Mouse (Mus musculus) stomach, embryonic 15.5 days (tissue): ENCODE measurements at regions not wholly inside any gene's neighbourhood (a gene's known extent, or its start where the extent isn't known, plus 50 kb on each side); places are given as distances from the start of the nearest gene placed in this dataset.

Experiments used
- ATAC-seq: fragments of 200-750 bp; cut with Nextera tagmentation; 2 replicates; pipeline ENCODE4 v1.8.0; 2017; ENCODE audit warnings: low read depth, moderate number of reproducible peaks, moderate TSS enrichment; ENCODE audit not compliant: insufficient read depth, low FRiP score
- H3K27ac ChIP-seq: fragments of 300-500 bp; sonication (generic); 2 replicates; pipeline ENCODE4 v1.5.1; 2015; ENCODE audit warnings: mild to moderate bottlenecking, inconsistent platforms
- H3K27me3 ChIP-seq: fragments of 300-500 bp; sonication (generic); replicated peaks from 2 replicates; pipeline ENCODE4 v1.6.1; 2015; ENCODE audit warnings: inconsistent platforms
- H3K36me3 ChIP-seq: fragments of 300-500 bp; sonication (generic); 2 replicates; pipeline ENCODE4 v1.6.1; 2015; ENCODE audit warnings: inconsistent platforms
- H3K4me1 ChIP-seq: fragments of 300-500 bp; sonication (generic); 2 replicates; pipeline ENCODE4 v1.6.1; 2015; ENCODE audit warnings: inconsistent platforms
- H3K4me2 ChIP-seq: fragments of 300-500 bp; sonication (generic); 2 replicates; pipeline ENCODE4 v1.6.1; 2015; ENCODE audit warnings: mild to moderate bottlenecking, inconsistent platforms
- H3K4me3 ChIP-seq: fragments of 300-500 bp; sonication (generic); replicated peaks from 2 replicates; pipeline ENCODE4 v1.5.1; 2015; ENCODE audit warnings: inconsistent platforms
- H3K9ac ChIP-seq: fragments of 300-500 bp; sonication (generic); 2 replicates; pipeline ENCODE4 v1.6.1; 2015; ENCODE audit warnings: inconsistent platforms
- H3K9me3 ChIP-seq: fragments of 300-500 bp; sonication (generic); 2 replicates; pipeline ENCODE4 v1.6.1; 2016; ENCODE audit warnings: inconsistent platforms
- WGBS: fragments of 180-500 bp; shearing (Covaris S2); methylation state at CpG from one replicate; pipeline ENCODE4 v1.1.7; 2015; 5-methylcytosine and 5-hydroxymethylcytosine counted together

DNA sequence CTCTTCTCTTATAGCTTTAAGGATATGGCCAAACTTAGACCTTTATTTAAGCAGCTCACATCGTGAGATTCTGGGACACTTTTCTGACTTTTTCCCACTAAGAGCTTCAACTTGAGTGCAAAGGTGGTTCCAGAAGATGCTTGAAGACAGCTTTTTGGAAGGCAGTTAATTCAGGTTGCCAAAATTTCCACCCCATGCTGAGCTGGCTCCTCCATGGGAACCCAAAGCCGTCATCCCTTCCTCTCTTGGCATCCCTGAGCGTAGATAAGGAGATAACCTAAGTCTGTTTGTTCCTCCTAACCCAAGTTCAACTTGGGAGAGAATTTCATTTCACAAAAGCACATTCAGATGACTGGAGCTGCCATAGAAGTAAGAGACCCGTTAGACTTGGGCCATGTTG lies 223.7 kb upstream of the Bmper start:
- Histone ChIP-seq H3K4me1 (no peaks in the 10 kb centered on the region), H3K36me3 (no peaks in the 10 kb centered on the region), H3K4me2 (no peak overlapping the region), H3K9me3 (no peaks in the 10 kb centered on the region), H3K4me3 (no peak overlapping the region), H3K27ac (no peak overlapping the region), H3K27me3 (no peaks in the 10 kb centered on the region), H3K9ac (no peak overlapping the region)
- ATAC-seq = no peak
- WGBS = 70% methylated on average over 4 of the region's 4 CpGs

DNA sequence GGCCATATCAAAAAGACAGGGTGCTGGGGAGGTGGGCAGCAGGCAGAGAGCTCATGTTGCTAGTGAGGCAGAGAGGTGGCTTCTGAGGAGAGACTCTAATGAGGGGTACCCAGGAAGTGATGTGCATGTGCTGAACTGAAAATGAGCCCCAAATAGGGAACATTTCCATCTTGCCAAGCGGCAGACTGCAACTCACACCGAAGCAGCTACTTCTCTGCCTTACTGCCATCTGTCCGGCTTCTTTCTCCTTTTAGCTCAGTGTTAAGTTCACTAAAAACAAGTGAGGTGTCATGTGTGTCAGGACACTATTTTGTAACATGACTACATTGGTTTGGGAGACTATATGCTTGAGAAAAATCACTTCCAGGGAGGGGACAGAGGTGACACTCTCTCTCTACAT lies 222.7 kb upstream of the Bmper start:
- H3K4me1 ChIP-seq = peaks cover 8% of the 10 kb centered on the region; the same call in 1 of the 2 replicates
- H3K36me3 ChIP-seq = no peaks in the 10 kb centered on the region
- H3K27me3 ChIP-seq = no peaks in the 10 kb centered on the region
- H3K4me3 ChIP-seq = no peak overlapping the region
- no peak overlapping the region for H3K9ac ChIP-seq
- H3K4me2 ChIP-seq = no peak overlapping the region
- no peak for ATAC-seq
- WGBS = 91% methylated on average over 3 of the region's 3 CpGs
- no peak overlapping the region for H3K27ac ChIP-seq
- no peaks in the 10 kb centered on the region for H3K9me3 ChIP-seq

DNA sequence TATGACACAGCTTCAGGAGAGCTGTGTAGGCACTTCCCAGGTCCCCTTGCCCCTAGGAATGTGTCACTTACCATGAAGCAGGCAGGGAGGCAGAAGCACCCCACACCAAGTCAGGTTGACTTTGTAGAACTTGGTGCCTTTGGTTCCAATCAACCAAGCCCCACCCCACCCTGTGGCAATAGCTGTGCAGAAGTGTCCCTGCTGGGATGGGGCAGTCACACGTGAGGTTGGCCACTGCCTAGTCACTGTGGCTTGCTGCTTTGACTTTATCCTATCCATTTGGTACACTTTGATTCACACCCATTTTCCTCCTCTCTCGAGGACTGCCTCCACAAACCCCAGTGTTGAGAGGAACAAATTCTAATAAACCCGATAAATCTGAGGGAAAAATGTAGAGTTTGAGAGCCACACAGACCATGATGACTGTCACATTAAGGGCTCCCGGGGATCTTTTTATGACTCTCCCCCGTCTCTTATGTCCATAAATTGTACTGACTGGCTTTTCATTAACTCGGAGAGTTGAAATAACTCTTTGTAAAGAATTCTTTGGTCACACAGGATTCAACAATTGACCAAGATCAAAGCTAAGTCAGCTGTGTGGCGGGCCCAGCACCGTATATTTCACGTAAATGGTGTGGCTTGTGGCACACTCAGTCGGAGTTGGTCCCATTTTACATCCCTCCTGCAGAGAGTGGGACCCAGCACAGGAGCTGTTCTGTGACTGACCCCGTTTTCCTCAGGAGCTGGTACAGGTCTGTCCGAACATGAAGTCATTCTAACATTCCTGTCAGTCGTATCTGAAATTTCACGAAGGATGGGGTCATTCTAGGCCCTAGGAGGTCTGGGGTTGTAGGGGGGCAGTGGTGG lies 219.4 kb upstream of the Bmper start:
- no peak for ATAC-seq
- WGBS = 82% methylated on average over 14 of the region's 14 CpGs
- H3K4me1 ChIP-seq = peaks cover 15% of the 10 kb centered on the region; the same call in 1 of the 2 replicates

DNA sequence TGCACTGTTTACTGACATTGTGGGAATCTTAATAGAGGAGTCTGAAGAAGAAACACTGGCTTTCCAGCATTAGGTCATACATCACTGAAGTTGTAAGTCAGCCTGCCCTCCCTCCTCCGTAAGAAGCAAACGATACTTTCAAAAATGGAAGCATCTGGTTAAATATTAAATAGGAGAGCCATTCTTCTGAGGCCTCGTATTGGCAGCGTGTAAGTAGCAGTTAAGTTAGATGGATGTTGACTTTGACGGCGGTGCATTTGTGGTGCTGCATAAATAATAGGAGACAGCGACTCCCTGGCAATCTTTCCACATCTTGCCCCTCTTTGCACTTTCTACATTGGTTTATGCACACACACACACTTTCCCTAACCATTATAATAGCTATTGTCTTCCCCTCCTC lies 217.9 kb upstream of the Bmper start:
- WGBS = 20% methylated on average over 7 of the region's 7 CpGs
- H3K27ac ChIP-seq = peak overlapping the region; percentile 50; the same call in 1 of the 2 replicates
- peak overlapping the region; percentile 17; the same call in 1 of the 2 replicates for H3K4me2 ChIP-seq
- H3K4me1 ChIP-seq = peaks cover 23% of the 10 kb centered on the region
- ATAC-seq = no peak
- H3K36me3 ChIP-seq = no peaks in the 10 kb centered on the region
- H3K27me3 ChIP-seq = 0 out of 2 replicates have a peak, but pooled peaks cover 3% of the 10 kb centered on the region
- H3K4me3 ChIP-seq = no peak overlapping the region
- H3K9ac ChIP-seq = no peak overlapping the region
- H3K9me3 ChIP-seq = no peaks in the 10 kb centered on the region

More for the DNA sequence above, 219.4 kb upstream of the Bmper start:
- no peak overlapping the region for H3K9ac ChIP-seq
- H3K36me3 ChIP-seq = no peaks in the 10 kb centered on the region
- no peaks in the 10 kb centered on the region for H3K27me3 ChIP-seq
- no peak overlapping the region for H3K4me2 ChIP-seq
- H3K9me3 ChIP-seq = no peaks in the 10 kb centered on the region
- H3K4me3 ChIP-seq = no peak overlapping the region
- H3K27ac ChIP-seq = no peak overlapping the region

DNA sequence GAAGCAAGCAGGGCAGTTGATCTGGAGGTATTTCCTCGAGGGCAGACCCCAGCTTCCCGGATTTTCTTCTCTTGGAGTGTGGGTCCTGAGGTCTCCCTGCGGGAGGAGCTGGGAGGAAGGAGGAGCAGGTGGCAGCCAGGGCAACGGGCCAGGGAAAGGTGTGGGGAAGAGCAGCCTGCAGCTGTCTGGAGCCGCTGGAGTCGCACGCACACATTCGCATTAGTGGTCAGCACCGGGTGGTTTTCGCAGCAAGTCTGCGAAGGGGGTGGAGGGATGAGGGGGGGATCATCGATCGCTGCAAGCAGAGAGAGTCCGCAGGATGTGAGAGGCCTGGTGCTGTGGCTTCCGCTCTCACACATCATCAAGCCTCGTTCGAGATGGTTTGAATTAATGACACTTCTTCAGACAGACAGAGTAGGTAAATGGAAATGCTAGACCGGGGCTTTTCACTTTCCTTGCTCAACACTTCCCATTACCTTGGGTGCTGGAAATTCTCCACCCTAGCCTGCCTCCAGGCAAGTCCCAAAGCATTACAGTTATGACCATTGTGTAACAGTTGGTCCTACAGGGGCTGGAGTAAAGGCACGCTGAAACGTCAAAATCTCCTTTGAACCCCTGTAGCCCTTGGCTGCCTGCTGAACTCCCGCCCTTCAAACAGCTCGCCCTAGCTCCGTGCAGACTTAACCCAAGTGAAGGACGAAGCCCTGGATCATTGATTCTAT lies 213.3 kb upstream of the Bmper start:
- 0 out of 2 replicates have a peak, but pooled peaks cover 3% of the 10 kb centered on the region for H3K27me3 ChIP-seq
- H3K4me2 ChIP-seq = peak overlapping the region; percentile 35
- no peak overlapping the region for H3K27ac ChIP-seq
- no peaks in the 10 kb centered on the region for H3K9me3 ChIP-seq
- H3K9ac ChIP-seq = no peak overlapping the region
- ATAC-seq = peak; percentile 44; the same call in 1 of the 2 replicates
- 16% methylated on average over 24 of the region's 24 CpGs for WGBS
- H3K4me1 ChIP-seq = peaks cover 25% of the 10 kb centered on the region
- H3K4me3 ChIP-seq = no peak overlapping the region
- H3K36me3 ChIP-seq = no peaks in the 10 kb centered on the region

- WGBS = 37% methylated on average over 7 of the region's 7 CpGs
- Histone ChIP-seq H3K27me3 (0 out of 2 replicates have a peak, but pooled peaks cover 3% of the 10 kb centered on the region), H3K4me1 (peaks cover 13% of the 10 kb centered on the region), H3K27ac (no peak overlapping the region), H3K9ac (no peak overlapping the region), H3K36me3 (no peaks in the 10 kb centered on the region), H3K4me3 (no peak overlapping the region), H3K9me3 (no peaks in the 10 kb centered on the region), H3K4me2 (no peak overlapping the region)
- no peak for ATAC-seq
These were observed 211.4 kb upstream of the Bmper start for GRCm38 (mm10) chr9:23011316-23011959.

DNA sequence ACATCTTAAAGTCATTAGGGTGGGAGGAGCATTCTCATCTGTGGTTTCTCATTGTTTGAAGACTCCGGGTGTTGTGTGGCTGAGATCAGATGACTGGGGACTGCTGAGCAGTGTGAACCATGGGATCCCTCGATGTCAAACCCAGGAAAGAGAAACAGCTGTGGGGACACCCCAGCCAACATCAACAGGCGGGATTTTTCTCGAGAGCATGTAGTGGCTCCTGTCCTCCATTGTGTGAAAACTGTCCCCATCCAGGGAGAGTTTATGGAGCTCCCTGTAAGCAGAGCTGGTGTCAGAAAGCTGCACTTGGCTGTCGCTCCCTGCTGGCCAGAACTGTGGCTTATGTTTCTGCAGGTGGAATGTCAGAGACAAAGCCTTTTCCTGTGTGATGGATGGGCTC lies 210.7 kb upstream of the Bmper start:
- Histone ChIP-seq H3K4me1 (peaks cover 13% of the 10 kb centered on the region), H3K9ac (no peak overlapping the region), H3K4me3 (no peak overlapping the region), H3K36me3 (no peaks in the 10 kb centered on the region), H3K27me3 (0 out of 2 replicates have a peak, but pooled peaks cover 3% of the 10 kb centered on the region), H3K27ac (no peak overlapping the region), H3K9me3 (no peaks in the 10 kb centered on the region), H3K4me2 (no peak overlapping the region)
- ATAC-seq = peak; percentile 20; the same call in 1 of the 2 replicates
- 19% methylated on average over 5 of the region's 5 CpGs for WGBS

- Histone ChIP-seq H3K9ac (no peak overlapping the region), H3K36me3 (no peaks in the 10 kb centered on the region), H3K27ac (no peak overlapping the region), H3K4me1 (no peaks in the 10 kb centered on the region; the same call in 1 of the 2 replicates), H3K4me3 (no peak overlapping the region), H3K4me2 (no peak overlapping the region), H3K9me3 (no peaks in the 10 kb centered on the region), H3K27me3 (no peaks in the 10 kb centered on the region)
- ATAC-seq = no peak
- 94% methylated on average over 1 of the region's 1 CpGs for WGBS
These were observed 206.1 kb upstream of the Bmper start for GRCm38 (mm10) chr9:23016733-23017132.

DNA sequence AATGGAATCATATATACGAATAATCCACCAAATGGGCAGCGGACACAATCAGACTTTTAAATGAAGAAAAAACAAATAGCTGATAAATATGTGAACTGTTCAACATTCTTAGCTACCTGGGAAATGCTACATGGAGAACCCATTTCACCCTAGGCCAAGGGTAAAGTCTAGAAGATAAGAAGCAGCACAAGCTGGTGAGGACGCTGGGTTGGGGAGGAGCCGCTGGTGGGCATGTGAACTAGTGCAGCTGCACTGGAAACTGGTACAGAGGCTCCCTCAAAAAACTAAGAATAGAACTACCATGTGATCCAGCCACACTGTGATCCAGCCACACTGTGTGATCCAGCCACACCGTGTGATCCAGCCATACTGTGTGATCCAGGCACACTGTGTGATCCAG lies 198.8 kb upstream of the Bmper start:
- H3K9me3 ChIP-seq = no peaks in the 10 kb centered on the region
- H3K4me1 ChIP-seq = no peaks in the 10 kb centered on the region
- 85% methylated on average over 5 of the region's 5 CpGs for WGBS
- no peak overlapping the region for H3K4me3 ChIP-seq
- no peaks in the 10 kb centered on the region for H3K36me3 ChIP-seq
- H3K27me3 ChIP-seq = no peaks in the 10 kb centered on the region
- H3K9ac ChIP-seq = no peak overlapping the region
- H3K27ac ChIP-seq = no peak overlapping the region
- no peak overlapping the region for H3K4me2 ChIP-seq
- peak; percentile 52; the same call in 1 of the 2 replicates for ATAC-seq

GRCm38 (mm10) chr9:23025247-23025646 lies 197.6 kb upstream of the Bmper start:
- Histone ChIP-seq H3K4me1 (no peaks in the 10 kb centered on the region), H3K9me3 (no peaks in the 10 kb centered on the region), H3K9ac (no peak overlapping the region), H3K27ac (no peak overlapping the region), H3K27me3 (no peaks in the 10 kb centered on the region), H3K36me3 (no peaks in the 10 kb centered on the region), H3K4me2 (no peak overlapping the region), H3K4me3 (no peak overlapping the region)
- WGBS = 84% methylated on average over 8 of the region's 8 CpGs
- ATAC-seq = no peak

- H3K36me3 ChIP-seq = no peaks in the 10 kb centered on the region
- no peak overlapping the region for H3K27ac ChIP-seq
- H3K9ac ChIP-seq = no peak overlapping the region
- H3K4me1 ChIP-seq = no peaks in the 10 kb centered on the region
- H3K9me3 ChIP-seq = no peaks in the 10 kb centered on the region
- no peak for ATAC-seq
- no peak overlapping the region for H3K4me2 ChIP-seq
- H3K27me3 ChIP-seq = no peaks in the 10 kb centered on the region
- H3K4me3 ChIP-seq = no peak overlapping the region
- 72% methylated on average over 9 of the region's 9 CpGs for WGBS
These were observed 195.2 kb upstream of the Bmper start for GRCm38 (mm10) chr9:23027377-23028313.
